Mouse (Mus musculus) urinary bladder, adult 18-20 months (tissue): ENCODE measurements around the gene Fbxl8.
"Not testable (repeated sequence)": the region's sequence is repeated elsewhere in the genome, so short reads cannot be mapped to it uniquely, and the experiment has no call there.

Experiments used
- DNase-seq, 2 experiments: peaks; one replicate each; pipeline ENCODE4 v3.0.0; 2022; ENCODE audit warnings: low spot score in 2 of 2, mixed read lengths in 2 of 2

Fbxl8 gene

DNA sequence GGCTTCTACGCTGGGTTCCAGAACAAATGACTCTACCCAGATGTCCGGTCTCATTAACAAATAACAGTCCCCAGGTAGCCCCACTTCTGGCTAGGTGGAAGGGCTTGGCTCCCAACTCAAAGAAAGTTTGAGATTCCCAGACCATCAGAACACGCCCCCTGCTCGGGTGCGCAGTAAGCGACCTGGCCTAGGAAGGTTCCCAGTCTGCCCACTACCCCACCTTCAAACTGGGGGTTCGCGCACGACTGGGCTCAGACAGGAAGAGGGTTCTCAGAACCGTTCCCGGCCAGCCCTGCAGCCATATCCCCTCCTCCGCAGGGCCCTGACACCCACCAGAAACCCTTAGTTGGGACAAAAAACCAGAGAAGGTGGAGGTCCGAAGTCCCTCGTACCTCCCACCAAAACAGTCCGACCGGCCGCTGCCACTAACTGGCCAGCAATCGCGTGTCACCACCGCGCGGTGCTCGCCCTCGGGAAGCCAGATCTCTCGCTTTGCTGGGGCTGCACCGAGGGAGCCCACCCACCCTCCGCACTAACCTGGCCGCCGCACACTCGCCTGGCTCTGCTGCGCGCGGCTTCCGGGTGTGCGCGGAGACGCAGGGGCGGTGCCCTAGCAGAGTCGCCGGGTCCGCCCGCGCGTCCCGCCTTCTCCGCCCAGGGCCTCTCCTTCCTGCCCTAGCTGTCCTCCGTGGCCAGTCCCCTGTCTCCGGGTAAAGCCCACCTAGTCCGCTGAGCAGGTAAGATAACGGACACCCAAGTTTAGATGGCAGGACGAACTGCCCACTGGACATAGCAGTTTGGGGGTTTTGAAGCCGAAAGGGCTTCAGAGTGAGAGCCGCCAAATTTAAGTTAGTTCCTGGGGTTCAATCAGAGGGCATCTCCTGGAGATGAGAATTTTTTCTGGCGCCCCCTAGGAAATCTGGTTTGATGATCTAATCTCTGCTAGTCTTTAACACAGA lies at the start of gene Fbxl8, which contains the start of gene Tradd:
Gene Fbxl8, plus strand, starts transcription at position 625 of the 959 bp plus-strand sequence.
Gene Tradd, minus strand, starts transcription at position 586 of the 959 bp plus-strand sequence.
- DNase-seq, result peak; percentile 62 to 74

DNA sequence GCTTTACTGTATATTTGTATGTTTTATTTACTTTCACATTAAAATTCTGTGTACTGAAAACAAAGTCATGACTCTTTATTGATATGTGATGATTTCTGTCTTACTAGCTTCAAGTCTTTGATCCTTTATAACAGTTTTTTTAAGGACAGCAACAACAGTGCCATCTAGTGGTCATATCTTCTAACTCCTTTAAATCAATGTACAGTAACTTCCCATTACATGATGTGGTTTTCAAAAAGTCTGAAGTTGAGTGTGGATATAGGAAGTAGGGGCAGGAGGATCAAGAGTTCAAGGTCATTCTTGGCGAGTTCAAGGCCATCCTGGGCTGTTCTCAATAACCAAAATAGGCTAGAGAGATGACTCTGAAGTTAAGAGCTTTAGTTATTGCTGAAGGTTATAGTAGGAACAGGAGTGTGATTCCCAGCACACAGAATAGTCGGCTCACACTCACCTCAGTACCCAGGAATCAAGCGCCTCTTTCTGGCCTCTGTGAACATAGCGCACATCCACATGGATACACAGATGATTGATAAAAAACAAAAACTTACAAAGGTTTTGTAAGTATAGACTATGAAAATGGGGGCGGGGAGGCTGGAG lies 46.4 kb upstream of the Fbxl8 start:
- no peak for DNase-seq

DNA sequence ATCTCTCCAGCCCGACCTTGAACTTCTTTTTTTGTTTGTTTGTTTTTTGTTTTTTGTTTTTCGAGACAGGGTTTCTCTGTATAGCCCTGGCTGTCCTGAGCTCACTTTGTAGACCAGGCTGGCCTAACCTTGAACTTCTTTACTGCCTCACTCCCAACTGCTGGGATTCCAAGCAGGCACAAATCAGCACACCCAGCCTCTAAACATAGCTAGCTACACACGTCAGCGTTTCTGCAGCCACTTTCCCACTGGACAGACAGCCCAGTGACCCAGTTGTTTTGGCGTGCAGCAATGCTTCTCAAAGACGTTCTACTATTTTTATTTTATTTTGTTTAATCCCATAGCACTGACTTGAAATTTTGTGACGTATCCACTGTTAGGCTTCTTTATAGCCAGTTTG lies 40.6 kb upstream of the Fbxl8 start:
- DNase-seq, result no peak

DNA sequence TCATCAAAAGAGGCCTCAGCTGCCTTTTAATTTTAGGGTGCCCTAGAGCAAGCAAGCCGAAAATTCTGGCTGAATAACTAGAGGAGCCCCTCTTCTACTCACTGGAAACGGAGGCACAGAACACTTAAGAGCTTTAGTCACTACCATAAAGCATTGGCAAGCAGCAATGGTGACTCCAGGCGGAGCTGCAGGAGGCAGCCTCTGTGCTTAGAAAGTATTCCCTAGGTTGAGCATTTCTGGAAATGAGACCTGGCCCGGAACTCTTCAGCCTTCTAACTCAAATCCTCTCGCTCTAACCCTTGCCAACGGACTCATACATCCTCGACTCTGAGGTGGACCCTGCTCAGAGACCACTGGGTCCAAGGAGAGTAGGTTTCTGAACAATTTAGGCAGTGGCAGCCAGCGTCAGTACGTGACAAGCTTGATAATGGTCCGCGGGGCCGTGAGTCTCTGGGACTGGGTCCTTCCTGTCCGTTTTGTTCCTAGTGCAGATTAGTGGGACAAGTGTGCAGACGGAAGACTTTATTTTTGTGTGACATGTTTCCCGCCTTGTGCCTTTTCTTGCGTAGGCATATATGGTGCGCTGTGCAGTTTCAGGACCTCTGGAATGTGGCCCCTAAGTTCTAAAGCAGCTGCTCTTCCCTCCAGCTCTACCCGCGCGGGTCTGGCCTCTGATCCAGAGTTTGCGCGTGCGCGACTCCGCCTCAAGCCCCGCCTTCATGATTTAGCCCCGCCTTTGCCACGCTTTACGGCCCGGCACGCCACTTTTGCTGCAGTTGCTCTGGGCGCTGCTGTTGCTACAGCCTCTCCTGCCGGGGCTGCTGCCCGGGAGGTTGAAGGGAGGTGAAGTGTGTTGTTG lies 39.8 kb upstream of the Fbxl8 start, which contains the start of gene D230025D16Rik:
Gene D230025D16Rik, plus strand, starts transcription at position 733 of the 859 bp plus-strand sequence.
- peak; percentile 92 to 99 for DNase-seq

DNA sequence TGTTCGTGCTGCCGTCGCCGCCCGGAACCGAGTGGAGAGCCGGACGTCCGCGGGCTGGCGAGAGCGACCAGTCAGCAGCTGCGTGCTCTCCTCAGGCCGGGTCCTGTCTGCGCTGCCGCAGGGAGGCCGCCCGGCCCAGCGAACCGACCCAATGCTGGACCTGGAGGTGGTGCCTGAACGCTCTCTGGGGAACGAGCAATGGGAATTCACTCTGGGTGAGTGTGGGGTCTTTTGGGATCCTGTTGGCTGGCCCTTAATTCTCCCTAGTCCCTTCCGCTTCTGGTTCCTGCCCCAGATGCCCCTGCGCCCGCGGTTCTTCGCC lies 39.2 kb upstream of the Fbxl8 start:
- no peak for DNase-seq

DNA sequence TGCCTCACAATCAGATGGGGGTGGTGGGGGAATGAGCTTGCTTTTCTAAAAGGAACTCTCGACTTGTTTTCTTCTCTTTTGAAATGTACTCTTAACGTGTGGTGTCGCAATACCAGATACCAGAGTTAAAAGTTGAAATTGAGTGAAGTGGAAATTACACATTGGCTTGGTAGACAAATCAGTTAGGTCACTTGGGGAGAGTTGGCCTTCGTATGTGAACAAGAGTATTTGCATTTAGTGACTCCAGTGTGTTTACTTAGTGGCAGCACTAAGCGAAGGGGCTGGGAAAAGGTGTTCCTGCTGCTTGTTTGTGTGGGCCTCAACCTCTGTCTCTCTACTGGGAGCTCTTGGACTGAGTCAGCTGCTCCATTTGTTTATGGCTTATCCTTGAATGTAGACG lies 38.5 kb upstream of the Fbxl8 start:
- no peak for DNase-seq

DNA sequence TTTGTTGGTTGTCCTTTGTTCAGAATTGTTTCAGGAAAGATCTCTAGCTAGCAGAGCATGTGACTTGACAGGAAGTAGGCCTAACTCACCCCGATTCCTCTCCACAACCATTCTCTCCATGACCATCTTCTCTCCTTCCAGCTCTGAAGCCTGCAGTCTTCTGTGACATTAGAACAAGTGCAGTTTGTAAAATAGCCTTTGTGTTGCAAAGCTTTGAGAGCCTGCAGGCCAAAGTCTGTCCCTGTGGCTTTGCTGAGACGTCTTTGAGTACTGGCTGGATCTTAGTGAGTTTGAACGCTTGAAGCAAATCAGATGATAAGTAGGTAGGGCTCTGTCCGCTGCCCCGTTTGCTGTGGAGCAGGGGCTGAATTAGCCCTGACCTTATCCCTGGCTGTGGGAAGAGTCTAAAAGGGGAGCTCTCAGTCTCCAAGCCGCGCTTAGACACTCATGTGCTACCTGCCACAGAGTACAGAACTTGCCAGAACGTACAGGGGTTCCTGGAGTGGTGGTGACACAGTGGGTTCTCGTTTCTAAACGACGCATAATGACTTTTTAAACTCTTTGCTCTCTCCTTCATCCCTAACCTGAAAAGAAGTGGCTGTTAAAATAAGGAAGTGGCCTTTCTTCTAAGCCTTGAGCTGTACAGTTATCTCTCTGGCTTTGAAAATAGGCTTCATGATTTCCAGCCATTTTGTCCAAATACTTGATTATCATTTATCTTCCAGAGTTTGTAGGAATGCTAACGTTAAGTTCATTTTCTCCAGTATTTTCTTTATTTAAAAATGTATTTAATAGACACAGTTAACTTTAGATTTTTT lies 32.7 kb upstream of the Fbxl8 start:
- no peak for DNase-seq

DNA sequence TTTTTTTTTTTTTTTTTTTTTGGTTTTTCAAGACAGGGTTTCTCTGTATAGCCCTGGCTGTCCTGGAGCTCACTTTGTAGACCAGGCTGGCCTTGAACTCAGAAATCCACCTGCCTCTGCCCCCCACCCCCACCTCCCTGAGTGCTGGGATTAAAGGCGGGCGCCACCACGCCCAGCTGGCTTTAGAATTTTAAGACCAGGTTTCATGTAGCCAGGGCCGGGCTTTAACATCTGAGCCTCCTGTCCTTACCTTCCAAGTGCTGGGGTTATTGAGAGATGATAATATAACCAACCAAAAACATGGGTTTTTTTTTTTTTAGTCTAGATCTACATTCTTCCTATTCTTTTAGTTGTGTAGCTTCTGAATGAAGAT lies 32.1 kb upstream of the Fbxl8 start:
- not testable (repeated sequence) for DNase-seq

DNA sequence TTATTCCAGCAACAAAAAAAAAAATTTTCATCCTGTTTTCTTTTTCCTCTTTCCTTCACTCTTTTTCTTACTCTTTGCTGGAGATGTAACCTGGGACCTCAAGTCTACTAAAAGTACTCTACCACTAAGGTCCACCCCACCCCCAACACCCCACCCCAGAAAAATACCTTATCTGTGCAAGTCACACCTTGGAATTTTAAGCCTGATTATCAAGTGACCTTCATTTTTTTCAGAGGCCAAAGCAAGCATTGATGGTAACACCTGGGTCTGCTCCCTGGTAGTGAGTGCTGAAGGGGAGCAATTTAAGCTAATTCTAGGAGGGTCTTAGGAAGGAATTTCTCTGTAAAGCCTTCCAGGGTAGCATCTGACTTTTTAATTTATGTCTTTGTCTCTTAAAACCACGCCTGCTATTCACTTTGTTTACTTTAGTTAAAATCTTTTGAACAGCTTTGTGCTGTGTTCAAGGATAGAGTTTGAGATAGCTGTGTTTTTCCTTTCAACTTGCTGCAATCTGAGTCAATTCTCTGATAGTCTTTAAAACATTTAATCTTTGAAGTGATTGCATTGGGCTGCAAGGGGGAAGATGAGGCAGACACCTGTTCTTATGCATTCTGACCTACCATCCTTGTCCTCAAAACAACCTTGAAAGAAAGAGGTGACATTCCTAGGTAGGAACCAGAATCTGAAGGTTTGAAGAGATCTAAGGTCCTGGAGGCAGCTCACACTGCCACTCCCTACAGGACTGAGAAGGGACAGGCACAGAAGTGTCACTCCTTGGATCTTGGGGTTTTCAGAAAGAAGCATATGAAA lies 31.1 kb upstream of the Fbxl8 start:
- no peak for DNase-seq

DNA sequence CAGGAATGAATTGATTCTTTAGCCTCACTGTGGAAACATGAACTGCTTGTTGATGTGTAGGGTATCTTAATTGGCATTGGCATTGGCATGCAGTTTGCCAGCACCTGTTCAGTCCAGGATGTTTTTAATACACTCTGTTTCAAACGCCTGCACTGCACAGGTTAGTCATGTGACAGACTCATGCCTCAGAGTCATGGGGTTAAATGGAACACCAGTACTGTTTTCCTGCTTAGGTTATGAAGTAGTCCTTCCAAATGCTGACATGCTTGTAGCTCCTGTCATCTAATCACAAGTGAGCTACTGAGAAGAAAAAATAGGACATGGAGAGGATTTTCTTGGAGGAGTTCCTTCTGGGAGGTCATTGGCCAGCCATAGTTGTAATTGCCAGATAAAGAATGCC lies 29.2 kb upstream of the Fbxl8 start:
- no peak for DNase-seq

DNA sequence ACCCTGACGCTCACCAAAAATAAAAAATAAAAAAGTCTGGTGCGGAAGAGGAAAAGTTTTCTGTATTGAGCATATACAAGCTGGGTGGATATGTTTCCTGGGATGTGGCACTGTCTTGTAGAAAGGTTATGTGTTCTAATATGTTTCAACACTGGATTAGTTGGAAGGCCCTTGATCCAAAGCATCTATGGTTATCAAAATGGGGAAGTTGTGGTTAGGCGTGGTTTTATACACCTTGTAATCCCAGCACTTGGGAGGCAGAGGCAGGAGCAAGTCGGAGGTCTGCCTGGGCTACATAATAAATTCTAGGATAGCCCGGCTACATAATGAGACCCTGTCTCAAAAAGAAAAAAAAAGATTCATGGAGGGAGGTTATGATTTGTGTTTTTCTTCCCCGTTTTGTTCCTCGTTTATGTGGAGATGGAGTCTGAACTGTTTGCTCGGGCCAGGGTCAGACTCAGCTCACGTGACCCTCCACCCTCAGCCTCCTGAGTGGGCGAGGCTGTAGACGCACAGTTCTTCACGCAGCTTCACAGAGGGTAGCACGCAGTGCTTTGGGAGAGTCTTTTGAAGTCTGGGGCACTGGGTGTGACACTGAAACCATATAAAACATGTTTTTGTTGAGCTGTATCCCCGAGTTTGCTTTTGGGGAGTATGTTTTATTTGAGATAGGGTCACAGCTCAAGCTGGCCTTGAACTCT lies 26.9 kb upstream of the Fbxl8 start:
- DNase-seq, result no peak

DNA sequence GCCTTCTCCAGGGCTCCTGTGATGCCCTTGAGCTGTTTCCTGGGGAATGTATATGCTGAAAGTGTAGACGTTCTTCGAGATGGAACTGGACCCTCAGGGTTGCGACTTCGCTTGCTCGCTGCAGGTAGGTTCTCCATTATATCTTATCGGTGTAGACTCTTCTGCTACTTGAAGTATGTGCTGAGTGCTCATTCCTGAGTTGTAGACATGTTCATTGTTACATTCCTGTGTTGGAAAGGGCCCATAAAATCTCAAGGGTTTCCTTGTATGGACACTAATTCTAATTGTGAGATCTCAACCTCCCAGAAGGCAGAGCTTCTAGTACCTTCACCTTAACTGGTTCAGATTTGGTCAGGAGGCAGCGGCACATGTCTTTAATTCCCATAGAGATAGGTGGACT lies 23.4 kb upstream of the Fbxl8 start:
- no peak for DNase-seq

DNA sequence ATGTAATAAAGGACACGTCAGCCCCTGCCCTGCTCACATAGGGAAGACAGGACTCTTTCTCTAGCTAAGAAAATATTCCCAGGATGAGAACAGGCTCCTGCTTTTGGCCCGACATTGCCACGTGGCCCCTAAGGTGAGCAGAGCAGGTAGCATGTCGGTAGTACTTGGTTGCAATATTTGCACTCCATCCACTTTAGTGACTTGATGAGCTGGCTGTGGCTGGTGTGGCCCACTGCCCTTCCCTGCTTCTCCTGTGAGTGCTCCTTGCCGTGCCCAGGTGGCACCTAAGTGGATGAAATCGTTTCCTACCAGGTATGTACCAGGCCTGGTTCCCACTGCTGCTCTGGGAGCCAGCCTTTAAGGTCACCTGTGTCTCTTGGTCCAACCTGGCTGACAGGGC lies 12.5 kb upstream of the Fbxl8 start:
- DNase-seq, result no peak

DNA sequence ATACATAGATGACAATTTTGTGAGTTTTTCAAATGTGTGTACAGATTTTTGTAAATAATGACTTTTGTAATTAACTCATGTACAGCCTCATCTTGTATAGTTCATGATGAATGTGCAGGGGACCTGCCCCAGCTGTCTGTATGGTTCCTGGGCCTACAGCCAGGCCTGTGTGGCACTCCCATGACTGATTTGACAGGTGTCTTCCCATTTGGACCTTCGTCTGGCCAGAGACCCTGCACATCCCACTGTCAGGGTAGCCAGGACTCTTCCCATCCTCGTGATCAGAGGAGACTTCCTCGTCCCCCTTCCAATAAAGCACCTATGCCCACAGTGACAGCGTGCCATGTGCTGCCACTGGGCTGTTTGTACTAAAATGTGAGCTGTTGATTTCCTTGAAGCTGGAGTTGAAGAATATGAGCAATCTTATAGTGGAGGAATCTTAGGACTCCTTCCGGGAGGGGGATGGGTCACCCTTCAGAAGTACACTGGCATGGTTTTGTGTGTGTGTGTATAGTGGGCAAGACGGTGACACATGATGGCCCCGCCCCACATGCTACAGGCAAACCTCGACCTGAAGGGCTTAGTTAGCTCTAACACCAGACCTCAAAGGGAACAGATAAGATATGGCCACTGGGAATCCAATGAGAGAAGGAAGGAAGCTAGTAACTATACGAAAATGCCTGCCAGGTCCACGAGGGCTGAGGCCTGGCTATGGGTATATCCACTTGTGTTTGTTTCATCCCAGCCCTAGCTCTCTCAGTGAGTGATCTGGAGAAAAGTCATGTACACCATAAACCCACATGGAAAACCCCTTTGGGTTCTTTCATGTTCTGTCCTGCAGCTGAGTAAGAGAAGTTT lies 11.5 kb upstream of the Fbxl8 start:
- DNase-seq, result no peak

DNA sequence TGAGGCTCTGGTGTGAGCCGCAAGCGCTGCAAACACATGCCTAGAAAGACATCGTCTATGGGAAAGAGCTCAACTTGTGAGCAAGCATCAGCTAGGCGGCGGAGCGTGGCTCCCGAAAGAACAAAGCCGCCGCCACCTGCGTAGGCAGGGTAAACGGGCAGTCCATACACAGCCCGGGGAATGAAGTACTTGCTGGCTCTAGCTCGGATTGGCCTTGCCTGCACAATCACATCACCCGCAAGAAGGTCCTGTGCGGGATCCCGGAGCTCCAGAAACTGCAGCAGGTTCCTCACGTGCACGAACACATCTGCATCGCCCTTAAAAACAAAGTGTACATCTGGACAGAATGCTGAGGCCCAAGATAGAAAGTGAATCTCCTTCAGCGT lies 10.7 kb upstream of the Fbxl8 start:
- no peak for DNase-seq

DNA sequence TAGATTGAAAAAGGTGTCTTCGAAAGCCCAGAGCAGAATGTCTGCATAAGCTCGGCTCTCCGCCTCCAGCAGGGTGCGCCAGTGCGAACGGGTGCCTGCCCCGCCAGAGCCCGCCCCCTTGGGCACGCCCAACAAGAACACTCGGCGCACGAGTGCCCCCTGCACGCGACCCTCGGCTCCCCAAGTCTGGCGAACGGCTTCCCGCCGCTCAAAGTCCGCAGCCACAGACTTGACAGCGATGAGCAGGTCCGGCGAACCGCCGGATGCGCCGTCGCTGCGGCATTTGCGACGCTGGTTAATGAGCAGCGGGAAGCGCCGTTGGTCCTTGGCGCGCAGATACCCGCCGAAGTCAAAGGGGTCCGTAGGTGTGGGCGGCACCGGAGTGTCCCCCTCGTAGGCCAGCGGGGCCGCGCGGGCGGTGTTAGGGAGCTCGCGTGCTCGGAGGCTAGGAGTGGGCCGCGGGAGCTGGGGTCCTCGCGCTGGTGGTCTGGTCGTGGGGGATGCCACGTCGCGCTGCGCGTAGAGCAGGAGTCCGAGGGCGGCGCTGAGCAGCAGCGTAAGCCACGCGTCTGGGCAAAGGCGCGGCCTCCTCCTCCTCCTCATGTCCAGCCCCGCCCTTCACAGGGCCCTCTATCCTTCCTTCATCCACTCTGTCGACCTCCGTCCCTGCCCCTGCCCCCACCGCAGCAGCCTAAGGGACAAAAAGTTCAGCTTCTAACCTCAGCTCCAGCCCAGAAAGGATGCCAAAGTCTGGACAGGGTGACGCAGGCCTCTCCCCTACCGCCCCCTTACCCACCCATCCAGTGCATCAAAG lies 10.1 kb upstream of the Fbxl8 start:
- peak; percentile 83 to 87 for DNase-seq

DNA sequence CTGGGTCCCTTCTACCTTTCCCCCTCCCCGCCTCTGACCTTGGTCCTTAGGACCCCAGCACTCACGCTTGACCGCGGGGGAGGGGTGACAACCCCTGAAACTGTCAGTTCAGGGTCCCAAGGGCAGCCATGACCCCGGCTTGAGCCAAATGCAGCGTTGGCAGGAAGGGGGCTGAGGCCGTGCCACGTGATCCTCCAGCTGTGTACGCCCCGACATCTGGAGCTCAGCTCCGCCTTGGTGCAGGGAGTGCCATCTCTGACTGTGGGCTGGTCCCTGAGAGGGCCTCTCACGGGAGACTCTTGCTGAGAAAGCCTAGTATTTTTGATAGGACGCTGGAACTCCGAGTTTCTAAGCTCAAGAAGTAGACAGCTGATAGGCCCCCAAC lies 9.5 kb upstream of the Fbxl8 start, which contains the start of gene B3gnt9:
Gene B3gnt9, minus strand, starts transcription at position 188 of the 385 bp plus-strand sequence.
- peak; percentile 46 to 78 for DNase-seq
